Mouse (Mus musculus) embryonic fibroblast, embryonic 13.5 days (primary cell): ENCODE results near the gene Pdlim7.

Source experiments
- CTCF ChIP-seq: IDR thresholded peaks from 2 replicates; pipeline ENCODE4 v1.5.1; 2011; ENCODE audit warnings: mild to moderate bottlenecking, control low read depth, low read length, moderate library complexity, borderline replicate concordance; ENCODE audit not compliant: insufficient read depth
- POLR2A ChIP-seq: IDR thresholded peaks from 2 replicates; pipeline ENCODE4 v1.6.1; 2011; ENCODE audit warnings: low read depth, mild to moderate bottlenecking, control low read depth, low read length, moderate library complexity

DNA sequence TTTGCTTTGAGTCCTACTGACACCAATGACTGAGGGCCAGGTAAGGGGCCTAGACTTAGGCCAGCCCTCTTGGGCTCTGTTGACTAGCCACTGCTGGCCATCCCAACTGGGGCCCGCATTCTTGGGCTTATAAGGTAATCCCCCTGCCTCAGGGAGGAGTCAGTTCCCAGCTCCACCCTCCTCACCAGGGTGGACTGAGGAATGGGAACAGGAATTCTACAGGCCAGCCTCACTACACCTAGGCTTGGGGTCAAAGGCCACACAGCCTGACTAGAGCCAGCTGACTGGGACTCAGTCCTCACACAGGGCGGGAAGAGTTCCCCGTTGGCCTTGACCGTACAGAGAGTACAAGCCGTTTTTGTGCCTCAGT lies 2.0 kb downstream of the Pdlim7 start:
- TF ChIP-seq CTCF, result no peak
- peak; percentile 50; the same call in 1 of the 2 replicates for TF ChIP-seq POLR2A
